Mouse (Mus musculus) heart, postnatal 10 days (tissue): ENCODE data around the gene Kctd12. TPM values are rescaled to one million over a fixed set of nuclear protein-coding genes. Genes with fewer than 3 reads are reported as not detected.

Source experiments
- DNase-seq, 2 experiments: peaks; one replicate each; pipeline ENCODE4 v3.0.0; 2021
- intact Hi-C: fragments of 180-260 bp; cut with DNase I; formaldehyde crosslinking; loops from one replicate; pipeline ENCODE4 v1.15.1; 2025
- total RNA-seq, 2 experiments: library from RNA; stranded (reverse); gene quantifications; 2 replicates each; pipeline ENCODE4 v1.2.3; 2021

Gene Kctd12
- total RNA-seq = 10 to 100 TPM; 41.3 to 42.5 TPM

DNA sequence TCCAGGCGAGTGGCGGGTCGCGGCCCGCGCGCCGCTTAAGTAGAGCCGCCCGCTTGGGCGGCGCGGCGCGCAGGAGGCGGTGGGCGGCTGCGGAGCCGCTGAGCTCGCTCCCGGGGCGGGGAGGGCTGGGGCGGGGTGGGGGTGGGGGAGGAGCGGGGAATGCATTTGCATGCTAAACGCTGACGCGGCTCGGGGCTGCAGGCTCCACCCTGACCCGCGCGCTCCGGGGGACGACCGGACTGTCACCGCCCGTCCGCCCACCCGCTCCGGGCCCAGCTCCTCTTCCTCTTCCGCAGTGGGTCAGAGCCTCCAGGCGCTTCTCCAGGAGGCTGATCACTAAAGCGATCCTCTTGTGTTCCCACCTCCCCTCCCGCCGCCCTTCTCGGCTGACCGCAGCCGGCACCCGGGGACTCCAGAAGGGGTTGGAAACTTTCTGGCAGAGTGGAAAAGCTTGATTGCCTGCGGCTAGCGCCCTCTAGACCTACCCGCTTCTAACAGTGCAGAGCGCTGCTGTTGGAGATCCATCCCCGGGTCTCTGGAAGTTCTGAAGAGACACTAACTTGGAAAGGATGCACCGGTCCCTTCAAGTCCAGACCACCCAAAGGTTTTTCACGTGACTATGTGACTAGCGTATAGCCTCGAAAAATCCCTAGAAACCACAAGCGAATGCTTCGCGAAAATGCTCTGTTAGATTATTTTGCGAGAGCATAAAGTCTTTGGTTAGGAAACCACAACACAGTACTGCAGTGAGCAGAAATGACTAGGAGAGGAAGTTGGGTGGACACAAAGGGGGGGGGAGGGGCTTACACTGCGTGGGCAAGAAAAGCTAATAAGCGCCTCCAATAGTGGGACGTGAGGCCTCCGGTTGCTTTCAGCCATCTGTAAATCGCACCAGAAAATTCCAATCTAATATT lies at the start of gene Kctd12:
TSS of gene Kctd12 (minus strand) at position 11 of the 914 bp plus-strand sequence.
- intact Hi-C loops = loop anchor here (2.0 to 10.0 kb wide), 3 partner anchors 172 to 588 kb away; no protein-coding TSS in a partner anchor
- DNase-seq = peak; percentile 89 to 93

DNA sequence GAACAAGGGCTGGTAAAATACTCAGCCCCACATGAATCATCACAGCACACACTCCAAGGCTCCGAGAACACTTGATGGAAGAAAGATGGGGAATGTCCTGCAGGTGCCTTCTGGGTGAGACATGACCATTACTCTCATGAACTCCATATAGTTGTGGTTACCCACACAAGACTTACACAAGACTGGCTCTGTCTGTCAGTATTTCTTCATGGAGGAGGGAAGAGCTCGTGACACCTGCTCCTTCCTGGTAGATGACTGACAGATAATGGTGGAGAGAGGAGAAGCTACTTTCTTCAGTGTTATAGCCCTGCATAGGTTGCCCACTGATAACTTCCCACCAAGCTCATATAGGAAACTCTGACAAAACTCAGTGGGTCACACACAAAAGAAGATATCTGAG lies 46.8 kb upstream of the Kctd12 start:
- no peak for DNase-seq
- intact Hi-C loops = no loop called here

DNA sequence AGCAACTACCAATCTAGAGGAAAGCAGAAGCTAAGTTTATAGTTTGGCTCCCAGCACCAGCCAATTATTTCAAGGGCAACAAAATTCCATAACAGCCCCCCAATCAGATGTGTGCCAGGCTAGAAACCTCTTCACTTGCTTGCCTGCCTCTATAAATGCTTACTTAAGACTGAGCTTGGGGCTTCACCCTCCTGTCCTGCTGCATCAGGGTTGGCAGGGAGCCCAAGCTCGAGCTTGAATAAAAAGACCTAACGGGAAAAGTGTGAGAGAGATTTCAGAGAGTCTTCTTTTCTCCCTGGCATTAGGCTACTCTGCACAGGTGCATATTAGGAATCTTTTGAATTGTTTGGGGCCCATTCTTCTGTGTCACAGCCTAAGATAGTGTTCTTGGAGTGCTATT lies 37.6 kb upstream of the Kctd12 start:
- peak; percentile 15 to 19 for DNase-seq
- intact Hi-C loops = no loop called here

DNA sequence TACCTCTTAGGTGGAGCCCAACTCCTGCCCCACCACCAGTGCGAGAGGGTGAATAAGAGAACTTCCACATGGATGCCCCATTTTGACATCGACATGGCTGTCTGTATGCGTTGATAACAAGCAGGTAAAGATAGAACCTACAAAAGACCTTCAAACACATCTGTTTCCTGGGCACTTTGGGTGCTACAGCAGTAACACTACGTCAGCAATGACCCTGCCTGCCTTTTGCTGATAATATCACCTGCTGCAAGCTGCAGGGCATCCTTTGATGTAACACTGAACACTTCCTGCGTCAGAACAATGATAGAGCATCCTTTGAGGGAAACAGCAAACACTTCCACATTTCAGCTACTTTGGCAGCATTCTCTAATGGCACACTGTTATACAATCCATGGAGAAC lies 34.6 kb upstream of the Kctd12 start:
- intact Hi-C loops = no loop called here
- no peak for DNase-seq

DNA sequence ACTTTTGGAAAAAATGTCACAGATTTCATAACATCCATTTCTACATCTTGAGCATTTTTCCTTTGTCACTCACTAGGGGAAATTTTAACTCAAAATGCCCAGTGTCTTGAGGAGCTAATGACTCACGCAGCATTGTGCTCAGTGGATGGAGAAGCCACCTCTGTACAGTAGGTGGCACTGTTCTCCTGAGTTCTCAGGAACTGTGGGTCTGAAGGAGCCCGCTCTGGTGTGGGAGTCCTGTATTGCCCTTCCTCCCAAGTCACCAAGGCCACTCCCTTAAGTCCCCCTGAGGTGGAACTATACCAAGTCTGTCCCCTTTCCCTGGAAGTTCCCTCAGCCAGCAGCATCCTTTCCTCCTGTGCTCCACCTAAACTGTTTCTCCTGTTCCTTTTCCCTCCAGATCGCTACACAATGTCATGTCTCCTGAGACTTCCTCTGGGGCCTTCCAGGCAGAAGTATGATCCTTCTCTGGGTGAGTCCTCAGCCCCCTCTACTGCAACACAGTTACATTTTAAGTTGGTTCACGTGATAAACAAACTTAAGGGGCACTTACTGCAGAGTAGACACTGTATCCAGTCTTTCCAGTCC lies 30.2 kb upstream of the Kctd12 start:
- intact Hi-C loops = loop anchor here (1.0 to 2.0 kb wide), 3 partner anchors 39 to 524 kb away; no protein-coding TSS in a partner anchor
- DNase-seq = peak; percentile 66 to 77

DNA sequence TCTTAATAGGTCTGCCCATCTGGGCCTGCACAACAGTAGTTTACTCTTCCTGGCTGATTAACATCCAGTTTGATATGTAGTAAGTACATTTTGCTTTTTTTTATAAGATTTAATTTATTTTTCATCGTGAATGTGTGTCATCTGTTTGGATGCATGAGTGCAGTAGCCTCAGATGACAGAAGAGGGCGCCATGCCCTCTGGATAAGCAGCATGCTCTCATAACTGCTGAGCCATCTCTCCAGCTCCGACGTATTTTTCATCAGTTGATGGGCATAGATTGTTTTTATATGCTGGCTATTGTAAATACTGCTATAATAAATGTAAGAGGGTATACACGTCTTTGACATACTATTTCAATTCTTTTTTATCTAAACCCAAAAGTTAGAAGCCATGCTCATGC lies 29.3 kb upstream of the Kctd12 start:
- peak; percentile 26 to 46 for DNase-seq
- intact Hi-C loops = loop anchor here (1.0 to 2.0 kb wide), 3 partner anchors 40 to 525 kb away; no protein-coding TSS in a partner anchor

DNA sequence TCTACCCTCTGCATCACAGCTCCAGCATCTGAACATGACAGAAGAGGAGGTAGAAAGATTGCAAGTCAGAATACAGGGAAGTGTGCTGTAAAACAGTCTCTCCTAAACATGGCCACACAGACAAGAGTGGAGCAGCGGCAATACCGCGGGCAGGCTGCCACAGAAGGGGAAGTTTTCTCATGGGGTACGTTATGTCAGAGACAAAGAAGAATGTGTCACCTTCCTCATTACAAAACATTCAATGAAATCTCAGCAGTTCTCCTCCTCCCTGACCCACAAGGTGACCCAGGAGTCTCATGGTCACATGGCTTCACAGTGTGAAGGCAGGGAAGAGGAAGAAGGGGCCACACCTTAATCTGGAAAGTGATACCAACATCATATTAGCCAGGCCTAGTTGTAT lies 25.3 kb upstream of the Kctd12 start:
- DNase-seq = no peak
- intact Hi-C loops = no loop called here

DNA sequence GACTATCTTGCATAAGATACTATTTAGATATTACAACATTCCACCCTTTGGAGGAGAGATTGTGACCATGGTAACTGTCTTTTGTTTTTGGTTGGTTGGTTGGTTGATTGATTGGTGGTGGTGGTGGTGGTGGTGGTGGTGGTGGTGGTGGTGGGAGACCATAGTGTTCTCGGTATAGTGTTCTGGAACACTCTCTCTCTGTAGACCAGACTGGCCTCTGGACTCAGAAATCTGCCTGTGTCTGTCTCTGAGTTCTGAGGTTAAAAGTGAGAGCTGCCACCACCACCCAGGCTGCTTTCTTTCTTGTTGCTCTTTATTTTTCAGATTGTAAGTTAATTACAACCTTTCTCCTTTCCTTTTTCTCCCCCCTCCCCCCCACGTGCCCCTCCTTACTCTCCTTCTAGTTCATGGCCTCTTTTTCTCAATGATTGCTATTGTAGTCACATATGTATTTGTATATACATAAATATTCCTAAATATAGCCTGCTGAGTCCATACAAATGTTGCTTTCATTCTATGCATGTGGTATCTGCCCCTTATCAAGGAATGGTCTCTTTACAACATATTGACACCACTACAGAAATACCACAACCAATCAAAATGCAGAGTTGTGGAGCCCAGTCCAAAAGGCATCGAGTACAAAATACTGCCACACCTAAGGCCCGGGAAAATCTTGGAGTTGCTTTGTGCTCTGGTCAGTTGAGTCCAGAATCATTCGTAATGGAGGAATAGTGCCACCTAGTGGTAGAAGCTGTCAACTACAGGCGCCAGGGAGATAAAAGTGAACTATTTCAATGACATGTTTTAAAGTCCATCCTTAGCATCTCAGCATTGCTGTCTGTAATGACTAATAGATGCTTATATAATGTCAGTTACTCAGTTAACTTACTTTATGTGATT lies 12.5 kb upstream of the Kctd12 start:
- intact Hi-C loops = loop anchor here (5.0 to 10.0 kb wide), 4 partner anchors 478 to 1210 kb away; no protein-coding TSS in a partner anchor
- DNase-seq = peak; percentile 83 to 91

DNA sequence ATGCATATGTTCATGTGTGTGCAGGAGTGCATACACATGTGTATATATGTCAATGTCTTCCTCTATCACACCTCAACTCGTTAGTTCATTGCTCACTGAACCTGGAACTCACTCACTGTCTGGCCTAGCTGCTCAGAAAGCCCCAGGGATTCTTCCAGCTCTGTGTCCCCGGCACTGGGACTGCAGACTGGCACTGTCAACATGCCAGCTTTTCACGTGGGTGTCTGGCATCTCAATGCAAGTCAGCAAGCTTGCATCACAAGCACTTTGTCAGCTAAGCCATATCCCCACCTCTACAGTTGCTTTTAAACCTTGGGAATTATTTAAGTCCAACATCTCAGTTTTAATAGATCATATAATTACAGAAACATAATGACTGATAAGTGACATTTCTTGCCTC lies 8.3 kb upstream of the Kctd12 start:
- no peak for DNase-seq
- intact Hi-C loops = loop anchor here (5.0 to 10.0 kb wide), 4 partner anchors 473 to 1206 kb away; no protein-coding TSS in a partner anchor

DNA sequence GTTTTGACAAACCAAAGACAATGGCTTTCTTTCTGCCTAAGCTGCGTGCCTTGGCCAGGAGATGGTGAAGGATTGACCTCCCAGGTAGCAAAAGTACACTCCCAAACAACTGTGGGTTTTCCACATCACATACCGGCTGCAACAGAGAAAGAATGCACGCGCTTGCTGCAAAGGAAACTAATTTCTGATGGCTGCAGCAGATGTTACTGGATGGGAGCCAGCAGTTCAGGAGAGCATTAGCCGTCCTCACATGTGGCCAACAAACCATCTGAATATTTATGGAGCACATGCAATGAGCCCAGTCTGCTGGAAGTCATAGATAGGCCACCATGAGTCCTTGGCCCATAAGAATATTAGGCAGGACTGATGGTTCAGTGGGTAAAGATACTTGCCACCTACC lies 7.4 kb upstream of the Kctd12 start:
- DNase-seq = peak; percentile 49 to 55
- intact Hi-C loops = loop anchor here (5.0 to 10.0 kb wide), 5 partner anchors 473 to 1205 kb away; no protein-coding TSS in a partner anchor

DNA sequence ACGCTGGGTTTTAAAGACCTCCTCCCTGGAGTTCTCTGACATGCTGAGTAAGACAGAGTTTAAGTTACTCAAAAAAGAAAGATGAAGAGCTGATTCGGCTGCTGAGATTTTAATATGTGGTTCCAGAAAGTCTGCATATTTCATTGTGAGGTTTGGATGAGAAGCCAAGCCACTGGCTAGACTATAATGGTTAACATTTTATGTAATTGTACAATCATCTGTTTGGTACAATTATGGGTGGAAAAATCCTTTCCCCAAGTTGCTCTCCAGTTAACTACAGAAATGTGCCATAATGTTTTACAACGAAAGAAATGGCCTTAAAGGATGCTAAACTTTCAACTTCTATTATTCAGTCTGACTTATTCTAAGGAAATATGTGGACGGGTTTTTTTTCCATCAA lies 6.8 kb upstream of the Kctd12 start:
- intact Hi-C loops = loop anchor here (10.0 kb wide), 1 partner anchor 594 kb away; no protein-coding TSS in a partner anchor
- no peak for DNase-seq

DNA sequence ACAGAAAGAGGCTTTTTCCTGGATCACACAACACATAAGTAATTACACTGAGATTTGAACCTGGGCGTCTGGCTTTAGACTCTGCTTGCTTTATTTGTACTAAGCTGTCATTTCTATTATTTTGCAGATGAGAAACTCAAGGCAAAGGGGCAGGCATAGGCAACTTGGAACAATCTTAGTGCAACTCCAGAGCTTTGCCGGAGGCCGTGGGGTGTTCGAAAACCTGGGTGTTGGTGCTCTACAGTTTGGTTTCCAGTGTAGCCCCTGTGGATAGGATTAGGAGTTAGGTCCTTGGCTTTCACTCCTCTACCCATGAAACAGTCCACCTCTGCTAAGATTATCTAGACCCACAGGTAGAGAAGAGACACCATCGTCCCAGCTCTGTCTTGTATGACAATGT lies 5.2 kb upstream of the Kctd12 start:
- no peak for DNase-seq
- intact Hi-C loops = loop anchor here (10.0 kb wide), 1 partner anchor 593 kb away; no protein-coding TSS in a partner anchor

DNA sequence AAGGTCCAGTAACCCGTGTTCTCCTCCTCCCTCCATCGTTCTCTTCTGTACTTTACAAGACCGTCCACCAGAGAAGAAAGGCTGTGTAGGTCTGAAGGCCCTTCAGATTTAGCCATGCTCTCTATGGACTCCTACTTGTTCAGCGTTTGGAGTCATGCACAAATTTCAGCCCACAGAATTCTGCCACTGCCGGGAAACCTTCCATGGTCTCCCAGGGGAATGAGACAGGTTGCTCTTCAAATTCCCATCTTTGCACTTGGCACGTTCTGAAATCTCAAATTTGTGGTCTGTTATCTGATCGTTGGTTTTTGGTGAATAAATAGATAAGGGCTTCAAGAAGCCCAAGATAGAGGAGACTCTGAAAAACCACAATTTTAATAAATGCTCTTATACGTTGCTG lies 1.2 kb upstream of the Kctd12 start:
- no peak for DNase-seq
- intact Hi-C loops = loop anchor here (2.0 to 10.0 kb wide), 3 partner anchors 173 to 589 kb away; no protein-coding TSS in a partner anchor

DNA sequence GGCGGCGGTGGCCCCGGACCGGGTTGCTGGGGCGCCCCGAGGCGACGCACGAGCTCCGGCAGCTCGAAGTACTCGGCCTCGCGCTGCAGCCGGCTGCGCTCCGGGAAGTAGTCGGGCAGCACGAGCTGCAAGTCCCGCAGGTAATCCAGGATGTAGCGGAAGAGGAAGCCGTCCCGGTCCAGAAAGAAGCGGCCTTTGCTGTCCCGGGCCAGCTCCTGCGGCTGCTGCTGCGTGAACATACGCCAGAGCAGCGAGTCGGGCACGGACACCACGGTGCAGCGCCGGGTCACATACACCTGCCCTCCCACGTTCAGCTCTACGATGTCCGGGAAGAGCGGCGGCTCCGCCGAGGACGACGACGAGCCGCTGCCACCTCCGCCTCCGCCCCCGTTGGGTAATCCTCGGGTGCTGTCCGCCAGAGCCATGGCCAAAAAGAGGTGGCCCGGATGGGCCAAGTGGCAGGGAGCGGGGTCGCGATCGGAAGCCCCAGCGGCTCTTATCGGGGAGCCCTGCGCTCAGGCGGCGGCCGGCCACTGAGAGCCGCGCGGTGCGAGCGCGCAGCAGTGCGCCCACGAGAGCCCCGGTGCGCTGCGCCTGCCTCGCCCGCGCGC lies 316 bp downstream of the Kctd12 start:
- intact Hi-C loops = loop anchor here (2.0 to 10.0 kb wide), 3 partner anchors 171 to 587 kb away; no protein-coding TSS in a partner anchor
- DNase-seq = peak; percentile 75 to 76

DNA sequence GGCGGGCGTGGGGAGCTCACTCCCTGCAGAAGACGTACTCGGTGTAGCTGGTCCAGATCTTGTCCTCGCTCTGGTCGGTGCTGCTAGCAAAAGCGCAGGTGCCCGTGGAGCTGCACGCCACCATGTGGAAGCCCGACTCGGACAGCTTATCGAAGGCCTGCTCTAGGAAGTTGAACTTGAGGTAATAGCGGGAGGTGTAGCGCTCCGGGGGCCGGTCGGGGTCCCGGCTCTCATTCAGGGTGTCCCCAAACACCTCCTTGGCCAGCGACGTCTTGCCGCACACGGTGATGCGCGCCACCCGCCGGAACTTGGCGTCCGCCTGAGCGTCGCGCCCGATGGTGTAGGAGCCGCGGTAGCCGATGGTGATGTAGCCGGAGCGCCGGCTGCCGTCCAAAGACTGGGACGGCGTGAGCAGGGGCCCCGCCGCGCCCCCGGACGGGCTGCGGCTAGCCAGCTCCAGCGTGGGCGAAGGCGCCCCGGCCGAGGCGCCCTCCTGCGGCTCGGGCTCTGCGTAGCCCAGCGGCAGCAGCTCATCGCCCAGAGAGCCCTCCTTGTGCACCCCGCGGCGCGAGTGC lies 909 bp downstream of the Kctd12 start:
- peak; percentile 75 to 82 for DNase-seq
- intact Hi-C loops = loop anchor here (1.0 to 10.0 kb wide), 5 partner anchors 78 to 587 kb away; no protein-coding TSS in a partner anchor

DNA sequence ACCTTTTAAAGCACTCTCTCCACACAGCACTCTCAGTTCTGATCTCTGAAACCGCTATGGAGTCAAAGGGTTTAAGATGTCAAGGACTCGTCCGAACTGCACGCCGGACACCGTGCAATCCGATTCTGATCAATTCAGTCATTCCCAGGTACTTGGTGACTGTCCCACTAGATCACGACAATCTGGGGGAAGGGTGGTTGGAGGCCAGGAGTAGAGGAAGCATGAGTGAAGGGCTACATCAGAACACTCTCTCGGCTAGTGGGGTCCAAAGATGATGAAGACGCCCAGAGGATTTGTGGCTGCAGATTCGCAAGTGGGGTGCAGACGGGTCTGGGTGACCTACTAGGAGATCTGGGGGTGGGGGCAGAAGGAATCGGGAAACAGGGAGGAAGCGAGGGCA lies 1.5 kb downstream of the Kctd12 start:
- DNase-seq = peak in 1 of 2 experiments; percentile 13
- intact Hi-C loops = loop anchor here (1.0 to 10.0 kb wide), 4 partner anchors 78 to 586 kb away; no protein-coding TSS in a partner anchor

DNA sequence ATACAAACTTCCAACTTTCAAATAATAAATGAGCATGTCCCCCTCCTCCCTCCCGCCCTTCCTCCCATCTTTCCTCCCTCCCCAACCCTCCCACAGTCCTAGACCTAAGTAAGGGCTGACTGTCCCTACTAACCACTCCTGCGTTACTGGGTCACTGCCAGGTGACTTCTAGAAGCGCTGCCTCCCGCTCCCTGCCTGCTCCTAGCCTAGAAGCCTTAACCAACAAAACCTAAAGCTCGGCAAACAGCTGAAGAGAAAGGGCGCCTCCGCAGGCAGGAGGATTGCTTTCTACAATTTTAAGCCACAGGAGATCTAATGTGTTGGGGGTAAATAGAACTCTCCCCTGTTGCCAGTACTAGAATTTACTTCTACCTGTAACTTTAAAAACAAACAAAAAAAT lies 2.0 kb downstream of the Kctd12 start:
- DNase-seq = peak; percentile 50 to 53
- intact Hi-C loops = loop anchor here (2.0 to 10.0 kb wide), 3 partner anchors 98 to 586 kb away; no protein-coding TSS in a partner anchor

DNA sequence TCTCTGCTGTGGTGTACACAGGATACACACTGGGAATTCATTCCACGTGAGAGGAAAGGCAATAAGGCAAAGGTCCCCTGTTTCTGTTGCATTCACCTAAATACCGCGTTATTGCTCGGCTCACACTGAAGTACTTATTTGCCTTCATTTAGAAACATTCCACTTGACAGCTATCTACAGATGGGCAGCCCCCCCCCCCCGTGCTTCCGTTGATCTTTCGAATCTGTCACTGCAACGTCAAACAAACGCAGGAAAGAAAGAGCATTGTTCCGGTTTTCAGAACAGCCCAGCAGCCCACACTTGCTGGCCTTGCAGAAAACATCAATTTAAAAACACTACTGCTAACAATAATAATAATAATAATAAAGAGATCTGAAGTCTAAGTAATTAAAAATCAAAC lies 2.6 kb downstream of the Kctd12 start:
- DNase-seq = no peak
- intact Hi-C loops = loop anchor here (2.0 to 10.0 kb wide), 4 partner anchors 55 to 585 kb away; no protein-coding TSS in a partner anchor

DNA sequence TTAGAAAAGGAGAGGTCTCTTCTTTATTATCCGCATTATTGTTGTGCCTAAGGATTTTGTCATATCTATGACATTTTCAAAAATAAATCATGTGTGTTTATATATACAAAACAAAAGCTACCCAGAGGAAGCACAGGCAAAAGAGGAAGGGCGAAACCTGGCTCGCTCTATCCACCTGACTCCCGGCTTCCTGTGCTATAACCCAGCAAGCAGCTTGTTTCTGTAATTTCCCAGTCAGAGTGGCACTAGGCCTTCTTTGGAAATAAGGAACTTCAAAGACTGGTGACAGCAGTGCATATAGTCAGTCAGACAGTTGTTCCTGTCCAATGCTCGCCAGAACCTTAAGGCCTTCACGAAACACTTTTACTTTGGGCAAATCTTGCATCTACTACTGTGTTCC lies 6.6 kb downstream of the Kctd12 start:
- DNase-seq = peak; percentile 27 to 34
- intact Hi-C loops = loop anchor here (10.0 kb wide), 1 partner anchor 51 kb away; no protein-coding TSS in a partner anchor
